Mouse (Mus musculus) kidney, embryonic 15.5 days (tissue): ENCODE measurements around the gene Ift80. TPM values are rescaled to one million over a fixed set of nuclear protein-coding genes. Genes with fewer than 3 reads are reported as not detected.
"Not testable (repeated sequence)": the region's sequence is repeated elsewhere in the genome, so short reads cannot be mapped to it uniquely, and the experiment has no call there.

ENCODE experiments used
- ATAC-seq: fragments of 200-750 bp; cut with Nextera tagmentation; replicated peaks from 2 replicates; pipeline ENCODE4 v1.8.0; 2017; ENCODE audit warnings: moderate TSS enrichment; ENCODE audit not compliant: low FRiP score
- H3K27ac ChIP-seq: fragments of 300-500 bp; sonication (generic); 2 replicates; pipeline ENCODE4 v1.5.1; 2015; ENCODE audit warnings: mild to moderate bottlenecking, inconsistent platforms
- H3K27me3 ChIP-seq: fragments of 300-500 bp; sonication (generic); 2 replicates; pipeline ENCODE4 v1.6.1; 2015; ENCODE audit warnings: inconsistent platforms
- H3K36me3 ChIP-seq: fragments of 300-500 bp; sonication (generic); 2 replicates; pipeline ENCODE4 v1.6.1; 2015; ENCODE audit warnings: inconsistent platforms
- H3K4me1 ChIP-seq: fragments of 300-500 bp; sonication (generic); 2 replicates; pipeline ENCODE4 v1.6.1; 2015; ENCODE audit warnings: inconsistent platforms
- H3K4me2 ChIP-seq: fragments of 300-500 bp; sonication (generic); 2 replicates; pipeline ENCODE4 v1.6.1; 2015; ENCODE audit warnings: moderate library complexity, mild to moderate bottlenecking, inconsistent platforms
- H3K4me3 ChIP-seq: fragments of 300-500 bp; sonication (generic); replicated peaks from 2 replicates; pipeline ENCODE4 v1.5.1; 2015; ENCODE audit warnings: mild to moderate bottlenecking, inconsistent platforms
- H3K9ac ChIP-seq: fragments of 300-500 bp; sonication (generic); 2 replicates; pipeline ENCODE4 v1.6.1; 2015; ENCODE audit warnings: mild to moderate bottlenecking, inconsistent platforms
- H3K9me3 ChIP-seq: fragments of 300-500 bp; sonication (generic); replicated peaks from 2 replicates; pipeline ENCODE4 v1.6.1; 2016; ENCODE audit warnings: inconsistent platforms
- WGBS: fragments of 180-500 bp; shearing (Covaris S2); methylation state at CpG from one replicate; pipeline ENCODE4 v1.1.7; 2015; ENCODE audit warnings: mixed read lengths; 5-methylcytosine and 5-hydroxymethylcytosine counted together
- polyA plus RNA-seq: library from polyadenylated mRNA; unstranded; fragments of >200 nt; fragmentation: Nextera tagmentation; extraction: Ambion mirVana; gene quantifications from 2 replicates; pipeline ENCODE4 v1.2.1, GENCODE M21; 2015

The Ift80 gene
- polyA plus RNA-seq, 1 experiment from 2014 or later = 19.4 TPM

GRCm38 (mm10) chr3:68904902-68905778, 99.2 kb downstream of the Ift80 start:
- no peak for ATAC-seq

GRCm38 (mm10) chr3:68902636-68903035, 101.7 kb downstream of the Ift80 start:
- ATAC-seq = peak; percentile 75; the same call in 1 of the 2 replicates
- not testable (repeated sequence) for H3K4me3 ChIP-seq, H3K27me3 ChIP-seq, H3K9me3 ChIP-seq, H3K27ac ChIP-seq, H3K36me3 ChIP-seq, H3K4me2 ChIP-seq, H3K4me1 ChIP-seq, H3K9ac ChIP-seq
- 92% methylated on average over 20 of the region's 20 CpGs for WGBS

More at GRCm38 (mm10) chr3:68904902-68905778, 99.2 kb downstream of the Ift80 start:
- H3K36me3 ChIP-seq = no peaks in the 10 kb centered on the region
- no peaks in the 10 kb centered on the region for H3K4me1 ChIP-seq
- no peak overlapping the region for H3K27ac ChIP-seq
- H3K9me3 ChIP-seq = no peaks in the 10 kb centered on the region
- H3K9ac ChIP-seq = no peak overlapping the region
- no peak overlapping the region for H3K4me3 ChIP-seq
- WGBS = 84% methylated on average over 2 of the region's 2 CpGs
- H3K27me3 ChIP-seq = no peaks in the 10 kb centered on the region
- no peak overlapping the region for H3K4me2 ChIP-seq

GRCm38 (mm10) chr3:68897154-68897553, 107.2 kb downstream of the Ift80 start:
- Histone ChIP-seq H3K4me1 (no peaks in the 10 kb centered on the region), H3K4me2 (no peak overlapping the region), H3K36me3 (no peaks in the 10 kb centered on the region; the same call in 1 of the 2 replicates), H3K4me3 (no peak overlapping the region), H3K9ac (no peak overlapping the region), H3K9me3 (no peaks in the 10 kb centered on the region), H3K27ac (no peak overlapping the region), H3K27me3 (no peaks in the 10 kb centered on the region)
- ATAC-seq = no peak
- 92% methylated on average over 5 of the region's 5 CpGs for WGBS

- Histone ChIP-seq H3K27ac (no peak overlapping the region), H3K9me3 (no peaks in the 10 kb centered on the region), H3K4me1 (no peaks in the 10 kb centered on the region), H3K4me3 (no peak overlapping the region), H3K36me3 (no peaks in the 10 kb centered on the region; the same call in 1 of the 2 replicates), H3K9ac (no peak overlapping the region), H3K4me2 (no peak overlapping the region), H3K27me3 (no peaks in the 10 kb centered on the region)
- no peak for ATAC-seq
- WGBS = 66% methylated on average over 4 of the region's 4 CpGs
These were observed 108.9 kb downstream of the Ift80 start for GRCm38 (mm10) chr3:68895426-68895825.

- H3K9ac ChIP-seq = no peak overlapping the region
- no peak overlapping the region for H3K27ac ChIP-seq
- H3K4me1 ChIP-seq = no peaks in the 10 kb centered on the region
- H3K4me2 ChIP-seq = no peak overlapping the region
- no peaks in the 10 kb centered on the region for H3K36me3 ChIP-seq
- no peak overlapping the region for H3K4me3 ChIP-seq
- ATAC-seq = no peak
- H3K9me3 ChIP-seq = no peaks in the 10 kb centered on the region
- no peaks in the 10 kb centered on the region for H3K27me3 ChIP-seq
- WGBS = 81% methylated on average over 5 of the region's 5 CpGs
These were observed 117.5 kb downstream of the Ift80 start for GRCm38 (mm10) chr3:68886845-68887244.

GRCm38 (mm10) chr3:68874079-68874478, 130.3 kb downstream of the Ift80 start:
- no peak overlapping the region for H3K9ac ChIP-seq
- ATAC-seq = no peak
- peaks cover 16% of the 10 kb centered on the region for H3K4me1 ChIP-seq
- H3K27me3 ChIP-seq = peaks cover 21% of the 10 kb centered on the region
- no peaks in the 10 kb centered on the region for H3K9me3 ChIP-seq
- WGBS = 95% methylated on average over 2 of the region's 2 CpGs
- H3K4me2 ChIP-seq = no peak overlapping the region
- H3K27ac ChIP-seq = no peak overlapping the region
- no peak overlapping the region for H3K4me3 ChIP-seq
- no peaks in the 10 kb centered on the region for H3K36me3 ChIP-seq

GRCm38 (mm10) chr3:68870568-68870950, 133.8 kb downstream of the Ift80 start:
- Histone ChIP-seq H3K9me3 (no peaks in the 10 kb centered on the region), H3K4me3 (peak overlapping the region; percentile 69), H3K27ac (no peak overlapping the region), H3K36me3 (no peaks in the 10 kb centered on the region), H3K27me3 (peaks cover 38% of the 10 kb centered on the region), H3K9ac (peak overlapping the region; percentile 59; the same call in 1 of the 2 replicates), H3K4me1 (peaks cover 22% of the 10 kb centered on the region), H3K4me2 (peak overlapping the region; percentile 100)
- WGBS = 4% methylated on average over 15 of the region's 15 CpGs
- 0 out of 2 replicates have a peak, but pooled peaks have one; percentile 13 for ATAC-seq

GRCm38 (mm10) chr3:68869691-68870567, 134.4 kb downstream of the Ift80 start:
- H3K27me3 ChIP-seq = peaks cover 38% of the 10 kb centered on the region
- no peaks in the 10 kb centered on the region for H3K36me3 ChIP-seq
- no peak overlapping the region for H3K27ac ChIP-seq
- peak overlapping the region; percentile 100 for H3K4me2 ChIP-seq
- ATAC-seq = peak; percentile 77
- peak overlapping the region; percentile 59 for H3K9ac ChIP-seq
- peak overlapping the region; percentile 69 for H3K4me3 ChIP-seq
- WGBS = under 1% methylated on average over 88 of the region's 96 CpGs
- no peaks in the 10 kb centered on the region for H3K9me3 ChIP-seq
- peaks cover 22% of the 10 kb centered on the region for H3K4me1 ChIP-seq

- H3K27me3 ChIP-seq = peaks cover 38% of the 10 kb centered on the region
- H3K4me3 ChIP-seq = peak within 1 kb of the TSS; percentile 69
- peak within 1 kb of the TSS; percentile 59 for H3K9ac ChIP-seq
- peak; percentile 87 for ATAC-seq
- H3K36me3 ChIP-seq = no peaks in the 10 kb centered on the region
- under 1% methylated on average over 46 of the region's 62 CpGs for WGBS
- peaks cover 22% of the 10 kb centered on the region for H3K4me1 ChIP-seq
- no peaks in the 10 kb centered on the region for H3K9me3 ChIP-seq
- H3K27ac ChIP-seq = no peak within 1 kb of the TSS
- peak within 1 kb of the TSS; percentile 100 for H3K4me2 ChIP-seq
These were observed 135.1 kb downstream of the Ift80 start, which contains the start of gene 1110032F04Rik for GRCm38 (mm10) chr3:68869211-68869690. Gene 1110032F04Rik, plus strand, starts transcription at chr3:68869586.

- H3K9me3 ChIP-seq = no peaks in the 10 kb centered on the region
- no peak overlapping the region for H3K4me3 ChIP-seq
- no peak for ATAC-seq
- no peak overlapping the region for H3K27ac ChIP-seq
- 89% methylated on average over 1 of the region's 1 CpGs for whole genome bisulfite sequencing
- no peaks in the 10 kb centered on the region for H3K4me1 ChIP-seq
- no peak overlapping the region for H3K4me2 ChIP-seq
- H3K36me3 ChIP-seq = no peaks in the 10 kb centered on the region
- H3K9ac ChIP-seq = no peak overlapping the region
- H3K27me3 ChIP-seq = no peaks in the 10 kb centered on the region
These were observed 152.0 kb downstream of the Ift80 start for GRCm38 (mm10) chr3:68852414-68852813.

GRCm38 (mm10) chr3:68848323-68848722, 156.0 kb downstream of the Ift80 start:
- Histone ChIP-seq H3K9me3 (no peaks in the 10 kb centered on the region; the same call in 1 of the 2 replicates), H3K36me3 (no peaks in the 10 kb centered on the region), H3K4me3 (no peak overlapping the region), H3K27ac (no peak overlapping the region), H3K4me2 (no peak overlapping the region), H3K9ac (no peak overlapping the region), H3K4me1 (no peaks in the 10 kb centered on the region), H3K27me3 (no peaks in the 10 kb centered on the region)
- 56% methylated on average over 3 of the region's 3 CpGs for WGBS
- ATAC-seq = no peak
